Mouse (Mus musculus): ENCODE measurements around the gene Fam222a.

DNA sequence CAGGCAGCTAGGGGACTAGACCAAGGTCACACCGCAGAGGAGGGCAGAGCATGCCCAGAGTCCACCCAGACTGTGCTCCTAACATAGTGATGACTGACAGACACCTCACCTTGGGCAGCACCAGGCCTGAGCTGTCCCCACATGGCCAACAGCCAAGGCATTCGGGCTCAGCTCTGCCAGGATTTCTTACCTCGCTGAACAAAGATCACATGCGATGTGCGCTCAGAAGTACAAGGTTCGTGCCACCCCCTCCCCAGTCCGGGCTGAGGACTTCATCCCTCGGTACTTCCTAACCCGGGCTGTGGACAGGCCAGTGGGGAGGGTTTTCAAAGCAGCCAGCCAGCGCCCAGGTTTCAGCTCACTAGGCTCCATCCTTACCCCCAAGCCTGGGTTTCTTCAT lies 89.6 kb downstream of the Fam222a start:
- TF ChIP-seq GATA1 (IDR thresholded peaks at IDR 0.05; ENCODE audit: borderline replicate concordance, low read length) (no peak), FLI1 (IDR thresholded peaks at IDR 0.05; ENCODE audit: low read length) (no peak)

All from megakaryocyte, embryonic 14.5 days (primary cell).